Mouse (Mus musculus): Measurements from ENCODE around the gene Prr5. TPM values are rescaled to one million over a fixed set of nuclear protein-coding genes. Genes with fewer than 3 reads are reported as not detected.
A peak's percentile ranks its signal among the peaks of the same experiment; 100 is the strongest.

The Prr5 gene
- 31.1 and 31.8 TPM in 2 replicates for polyA plus RNA-seq (2015; fragmentation: Nextera tagmentation; extraction: Ambion mirVana)

DNA sequence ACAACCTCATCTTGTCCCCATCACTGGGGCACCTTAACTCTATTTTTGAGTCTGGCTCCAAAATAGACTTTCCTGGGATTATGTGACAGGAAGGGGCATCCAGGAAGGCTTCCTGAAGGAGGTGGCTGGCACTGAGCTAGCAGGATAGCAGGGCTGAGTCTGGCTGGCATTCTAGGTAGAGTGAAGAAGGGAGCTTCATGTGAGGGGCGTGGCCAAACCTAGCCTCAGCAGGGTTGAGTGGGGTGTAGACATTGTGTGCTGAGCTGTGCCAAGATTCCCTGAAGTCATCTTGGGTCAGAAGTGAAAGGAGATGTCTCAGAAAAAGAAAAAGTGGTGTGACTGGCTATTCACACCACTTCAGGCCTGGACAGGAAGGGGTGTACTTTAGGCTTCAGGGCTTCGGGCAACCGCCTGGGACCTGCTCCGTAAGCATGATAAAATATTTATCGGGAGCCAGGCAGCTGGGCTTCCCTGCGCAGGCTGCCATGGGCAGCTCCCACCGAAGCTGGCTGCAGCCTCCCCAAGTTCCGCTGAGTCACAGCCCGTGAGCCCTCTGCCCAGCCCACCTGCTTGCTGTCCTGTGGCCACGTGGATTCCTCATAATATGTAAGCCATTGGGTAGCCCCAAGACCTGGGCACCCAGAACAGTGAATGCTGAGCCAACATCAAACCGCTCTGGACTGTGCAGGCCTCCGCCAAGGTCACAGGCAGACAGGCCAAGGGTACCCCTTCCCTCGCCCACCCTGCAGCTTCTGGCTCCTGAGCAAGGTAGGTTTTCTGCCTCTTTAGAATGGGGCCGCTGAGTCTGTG lies at the start of gene Prr5:
Prr5 (plus strand) TSS at position 683 of the 810 bp plus-strand sequence.
- WGBS: 73% methylated on average over 14 of the region's 14 CpGs
- H3K27me3 ChIP-seq: peaks cover 13% of the 10 kb centered on the region
- H3K36me3 ChIP-seq: no peaks in the 10 kb centered on the region
- H3K9ac ChIP-seq: peak within 1 kb of the TSS; percentile 13; the same call in 1 of the 2 replicates
- H3K4me2 ChIP-seq (replicated peaks): no peak within 1 kb of the TSS
- no peak within 1 kb of the TSS for H3K27ac ChIP-seq
- ATAC-seq (ENCODE audit: low FRiP score, low read depth): no peak
- H3K4me3 ChIP-seq: no peak within 1 kb of the TSS
- no peaks in the 10 kb centered on the region for H3K9me3 ChIP-seq
- peaks cover 12% of the 10 kb centered on the region for H3K4me1 ChIP-seq

GRCm38 (mm10) chr15:84620028-84620427 lies 49.4 kb upstream of the Prr5 start:
- Histone ChIP-seq H3K4me1 (peaks cover 3% of the 10 kb centered on the region; the same call in 1 of the 2 replicates), H3K36me3 (no peaks in the 10 kb centered on the region), H3K4me3 (no peak overlapping the region), H3K9ac (no peak overlapping the region), H3K9me3 (0 out of 2 replicates have a peak, but pooled peaks cover 5% of the 10 kb centered on the region), H3K4me2 (replicated peaks) (no peak overlapping the region), H3K27me3 (peaks cover 18% of the 10 kb centered on the region), H3K27ac (no peak overlapping the region)
- no peak for ATAC-seq (ENCODE audit: low FRiP score, low read depth)
- 37% methylated on average over 3 of the region's 3 CpGs for WGBS

- 0 out of 2 replicates have a peak, but pooled peaks cover 5% of the 10 kb centered on the region for H3K9me3 ChIP-seq
- no peak overlapping the region for H3K4me3 ChIP-seq
- no peak overlapping the region for H3K4me2 ChIP-seq (replicated peaks)
- H3K4me1 ChIP-seq: peaks cover 14% of the 10 kb centered on the region
- WGBS: 33% methylated on average over 14 of the region's 14 CpGs
- H3K9ac ChIP-seq: no peak overlapping the region
- no peak overlapping the region for H3K27ac ChIP-seq
- no peak for ATAC-seq (ENCODE audit: low FRiP score, low read depth)
- H3K36me3 ChIP-seq: no peaks in the 10 kb centered on the region
- H3K27me3 ChIP-seq: 0 out of 2 replicates have a peak, but pooled peaks cover 8% of the 10 kb centered on the region
Measured at GRCm38 (mm10) chr15:84621722-84622428, 47.5 kb upstream of the Prr5 start.

- Histone ChIP-seq H3K27ac (no peak overlapping the region), H3K4me2 (replicated peaks) (no peak overlapping the region), H3K27me3 (0 out of 2 replicates have a peak, but pooled peaks cover 8% of the 10 kb centered on the region), H3K4me3 (no peak overlapping the region), H3K36me3 (no peaks in the 10 kb centered on the region), H3K4me1 (peaks cover 14% of the 10 kb centered on the region), H3K9me3 (no peaks in the 10 kb centered on the region), H3K9ac (no peak overlapping the region)
- no peak for ATAC-seq (ENCODE audit: low FRiP score, low read depth)
- WGBS: 52% methylated on average over 9 of the region's 9 CpGs
Measured at GRCm38 (mm10) chr15:84624870-84625269, 44.5 kb upstream of the Prr5 start.

DNA sequence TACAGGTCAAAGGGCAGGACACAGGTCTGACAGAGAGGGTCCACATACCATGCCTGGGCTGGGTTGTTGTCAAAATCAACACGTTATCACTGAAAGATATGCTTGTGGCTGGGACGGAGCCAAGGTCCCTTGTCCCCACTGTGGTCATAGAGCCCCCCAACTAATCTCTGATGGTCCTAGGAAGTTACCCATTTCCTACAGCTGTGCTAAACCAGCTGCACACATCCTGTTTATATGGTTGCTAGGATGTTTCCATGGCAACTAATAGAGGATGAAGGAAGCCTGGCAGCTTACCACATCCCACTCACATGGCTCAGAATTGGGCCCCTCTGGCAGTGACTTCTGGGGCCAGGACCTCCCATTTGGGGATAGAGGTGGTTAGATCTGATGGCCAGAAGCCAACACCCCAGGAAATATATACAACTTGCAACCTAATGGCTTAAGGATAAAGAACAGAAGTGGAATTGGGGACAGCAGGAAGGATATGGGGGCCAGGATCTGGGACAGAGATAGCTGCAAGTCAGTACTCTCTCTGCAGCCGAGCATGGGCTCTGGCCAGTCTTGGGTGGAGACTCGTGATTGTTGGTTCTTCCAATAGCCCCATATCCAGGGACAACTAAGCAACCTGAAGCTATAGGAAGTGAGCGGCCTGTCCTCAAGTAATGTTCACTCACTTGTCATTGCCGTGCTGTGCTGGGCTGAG lies 43.6 kb upstream of the Prr5 start:
- 56% methylated on average over 6 of the region's 6 CpGs for WGBS
- no peak overlapping the region for H3K4me2 ChIP-seq (replicated peaks)
- 0 out of 2 replicates have a peak, but pooled peaks cover 8% of the 10 kb centered on the region for H3K27me3 ChIP-seq
- peaks cover 14% of the 10 kb centered on the region for H3K4me1 ChIP-seq
- H3K36me3 ChIP-seq: no peaks in the 10 kb centered on the region
- no peak overlapping the region for H3K4me3 ChIP-seq
- ATAC-seq (ENCODE audit: low FRiP score, low read depth): peak; percentile 26; the same call in 1 of the 2 replicates
- no peak overlapping the region for H3K27ac ChIP-seq
- H3K9ac ChIP-seq: no peak overlapping the region
- H3K9me3 ChIP-seq: no peaks in the 10 kb centered on the region

DNA sequence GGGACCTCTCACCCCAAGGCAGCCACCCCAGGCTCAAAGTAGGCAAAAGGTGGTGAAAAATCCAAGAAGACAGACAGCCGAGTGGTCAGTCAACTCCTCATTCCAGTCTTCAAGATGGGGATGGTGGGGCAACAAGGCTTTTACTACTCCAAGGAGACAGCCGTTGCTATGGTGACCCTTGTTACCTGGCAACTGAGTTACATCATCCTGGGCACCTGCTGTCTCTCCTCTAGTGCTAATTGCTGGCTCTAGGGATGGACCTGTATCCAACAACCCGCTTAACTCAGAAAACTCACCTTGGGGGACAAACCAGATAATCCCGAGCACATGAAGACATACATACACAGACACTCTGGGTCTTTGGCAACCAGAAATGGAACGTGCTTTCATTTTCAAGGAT lies 42.1 kb upstream of the Prr5 start:
- no peaks in the 10 kb centered on the region for H3K9me3 ChIP-seq
- WGBS: 78% methylated on average over 5 of the region's 5 CpGs
- no peak overlapping the region for H3K4me3 ChIP-seq
- no peak overlapping the region for H3K4me2 ChIP-seq (replicated peaks)
- H3K27ac ChIP-seq: no peak overlapping the region
- no peak overlapping the region for H3K9ac ChIP-seq
- peaks cover 14% of the 10 kb centered on the region for H3K4me1 ChIP-seq
- ATAC-seq (ENCODE audit: low FRiP score, low read depth): no peak
- peaks cover 1% of the 10 kb centered on the region; the same call in 1 of the 2 replicates for H3K27me3 ChIP-seq
- no peaks in the 10 kb centered on the region for H3K36me3 ChIP-seq

DNA sequence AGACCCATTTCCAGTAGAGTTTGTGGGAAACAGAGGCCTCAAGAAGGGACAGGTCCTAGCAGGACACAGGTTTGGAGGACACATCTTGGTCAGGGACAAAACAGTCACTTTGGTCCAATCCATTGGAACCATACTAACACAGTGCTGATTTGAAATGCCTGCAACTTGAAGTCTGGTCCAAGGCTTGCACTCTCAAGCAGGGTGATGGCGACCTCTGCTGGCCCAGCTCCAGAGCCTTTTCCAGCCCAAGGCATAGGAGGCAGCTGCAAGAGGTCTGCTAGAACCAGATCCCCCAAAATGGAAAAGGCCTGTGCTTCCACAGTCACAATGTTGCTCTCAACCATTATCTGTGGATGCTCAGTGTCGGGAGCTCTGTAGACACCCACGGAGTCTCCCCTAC lies 39.7 kb upstream of the Prr5 start:
- H3K9ac ChIP-seq: no peak overlapping the region
- H3K27ac ChIP-seq: no peak overlapping the region
- H3K9me3 ChIP-seq: no peaks in the 10 kb centered on the region
- H3K36me3 ChIP-seq: no peaks in the 10 kb centered on the region
- H3K4me2 ChIP-seq (replicated peaks): no peak overlapping the region
- 0 out of 2 replicates have a peak, but pooled peaks have one; percentile 52 for ATAC-seq (ENCODE audit: low FRiP score, low read depth)
- WGBS: 20% methylated on average over 3 of the region's 3 CpGs
- H3K4me3 ChIP-seq: no peak overlapping the region
- H3K4me1 ChIP-seq: peaks cover 14% of the 10 kb centered on the region
- H3K27me3 ChIP-seq: no peaks in the 10 kb centered on the region; the same call in 1 of the 2 replicates

DNA sequence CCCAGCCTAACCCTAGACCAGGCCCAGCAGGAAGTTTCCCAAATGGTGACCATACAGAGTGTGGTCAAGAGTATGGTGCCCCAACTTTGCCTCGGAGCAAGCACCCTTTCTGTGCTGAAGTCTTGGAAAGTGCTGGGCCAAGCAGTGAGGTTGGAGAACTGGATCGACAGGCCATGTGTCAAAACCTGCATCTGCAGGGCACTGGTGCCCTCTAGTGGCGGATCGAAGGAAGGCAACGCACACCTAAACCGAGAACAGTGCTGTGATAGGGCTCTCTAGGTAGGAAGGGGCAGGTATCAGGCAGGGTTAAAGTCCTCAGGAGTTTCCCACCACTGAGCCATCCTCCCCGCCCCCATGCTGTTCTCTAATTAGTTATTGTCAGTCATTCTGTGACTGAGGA lies 37.9 kb upstream of the Prr5 start:
- Histone ChIP-seq H3K9me3 (no peaks in the 10 kb centered on the region), H3K36me3 (no peaks in the 10 kb centered on the region), H3K27me3 (no peaks in the 10 kb centered on the region; the same call in 1 of the 2 replicates), H3K4me3 (no peak overlapping the region), H3K4me1 (no peaks in the 10 kb centered on the region), H3K4me2 (replicated peaks) (no peak overlapping the region), H3K9ac (no peak overlapping the region), H3K27ac (no peak overlapping the region)
- 2% methylated on average over 7 of the region's 7 CpGs for WGBS
- peak; percentile 63 for ATAC-seq (ENCODE audit: low FRiP score, low read depth)

DNA sequence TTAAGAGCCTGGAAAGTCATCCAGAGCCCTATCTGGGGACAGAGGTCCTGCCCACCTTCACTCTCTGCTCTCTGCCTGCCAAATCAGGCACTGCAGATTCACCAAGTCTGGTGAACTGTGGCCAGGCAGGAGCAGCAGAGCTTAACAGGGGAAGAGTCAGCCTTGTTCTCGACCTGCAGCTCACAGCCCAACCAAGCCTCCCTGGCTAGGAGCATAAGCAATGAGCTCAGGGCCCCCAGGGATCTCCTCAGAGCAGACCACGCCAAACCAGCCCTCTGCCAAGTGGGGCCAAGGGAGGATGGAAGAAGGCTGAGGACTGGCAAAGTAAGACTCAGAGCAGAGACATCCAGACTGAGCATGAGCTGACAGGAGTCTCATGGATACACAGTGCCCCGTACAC lies 35.1 kb upstream of the Prr5 start:
- H3K36me3 ChIP-seq: no peaks in the 10 kb centered on the region
- WGBS: 51% methylated on average over 3 of the region's 3 CpGs
- no peak overlapping the region for H3K9ac ChIP-seq
- no peak overlapping the region for H3K27ac ChIP-seq
- peaks cover 8% of the 10 kb centered on the region for H3K4me1 ChIP-seq
- no peak overlapping the region for H3K4me3 ChIP-seq
- H3K9me3 ChIP-seq: no peaks in the 10 kb centered on the region
- ATAC-seq (ENCODE audit: low FRiP score, low read depth): no peak
- no peak overlapping the region for H3K4me2 ChIP-seq (replicated peaks)
- no peaks in the 10 kb centered on the region; the same call in 1 of the 2 replicates for H3K27me3 ChIP-seq

DNA sequence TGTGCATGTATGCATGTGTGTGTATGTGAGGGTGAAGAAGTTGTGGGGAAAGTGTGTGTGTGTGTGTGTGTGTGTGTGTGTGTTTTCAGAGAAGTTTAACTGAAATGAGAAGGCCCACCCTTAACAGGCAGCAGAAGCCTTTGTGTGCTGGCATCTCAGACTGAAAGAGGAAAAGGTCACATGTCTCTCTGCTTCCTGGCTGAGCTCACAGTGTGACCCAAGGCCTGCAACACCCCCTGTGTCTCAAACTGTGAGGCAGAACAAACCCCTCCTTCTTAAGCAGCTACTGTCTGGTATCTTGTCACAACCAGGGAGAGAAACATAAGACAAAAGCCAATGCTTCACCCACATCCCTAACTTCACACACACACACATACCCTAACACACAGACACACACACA lies 31.0 kb upstream of the Prr5 start:
- H3K9me3 ChIP-seq: no peaks in the 10 kb centered on the region
- H3K4me3 ChIP-seq: no peak overlapping the region
- no peak overlapping the region for H3K9ac ChIP-seq
- H3K4me2 ChIP-seq (replicated peaks): no peak overlapping the region
- no peak for ATAC-seq (ENCODE audit: low FRiP score, low read depth)
- H3K4me1 ChIP-seq: peaks cover 14% of the 10 kb centered on the region
- no peaks in the 10 kb centered on the region for H3K36me3 ChIP-seq
- peak overlapping the region; percentile 69 for H3K27ac ChIP-seq
- H3K27me3 ChIP-seq: no peaks in the 10 kb centered on the region

DNA sequence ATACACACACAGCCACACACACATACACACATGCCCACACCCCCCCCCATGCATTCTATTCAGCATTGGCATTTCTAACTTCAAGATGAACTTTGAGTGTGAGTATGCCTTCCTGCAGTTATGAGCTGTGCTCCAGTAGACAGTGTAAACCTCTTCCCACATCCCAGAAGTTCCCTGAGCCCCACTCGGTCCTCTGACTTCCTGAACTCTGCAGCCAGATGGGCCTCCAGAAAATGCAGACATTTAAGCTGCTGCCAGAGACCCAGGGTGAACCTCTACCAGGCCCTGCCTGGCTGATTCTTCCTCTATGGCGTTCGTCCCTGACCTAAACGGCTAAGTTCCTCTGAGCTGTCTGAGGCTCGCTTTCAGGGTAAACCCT lies 30.4 kb upstream of the Prr5 start:
- Histone ChIP-seq H3K27ac (peak overlapping the region; percentile 69), H3K9me3 (no peaks in the 10 kb centered on the region), H3K4me3 (no peak overlapping the region), H3K4me2 (replicated peaks) (no peak overlapping the region), H3K27me3 (no peaks in the 10 kb centered on the region), H3K9ac (0 out of 2 replicates have a peak overlapping the region, but pooled peaks have one; percentile 39), H3K4me1 (peaks cover 14% of the 10 kb centered on the region), H3K36me3 (no peaks in the 10 kb centered on the region)
- ATAC-seq (ENCODE audit: low FRiP score, low read depth): no peak
- WGBS: 34% methylated on average over 5 of the region's 5 CpGs

Measured in limb, embryonic 13.5 days (tissue).